Mouse (Mus musculus) MEL-GATA-1-ER (cell line): ENCODE data around the gene Mbtd1.

Experiments
- DNase-seq: peaks from one replicate; pipeline ENCODE4 v3.0.0-alpha.2; 2012; ENCODE audit warnings: low read depth; ENCODE audit errors: extremely low read depth

Mbtd1 gene

DNA sequence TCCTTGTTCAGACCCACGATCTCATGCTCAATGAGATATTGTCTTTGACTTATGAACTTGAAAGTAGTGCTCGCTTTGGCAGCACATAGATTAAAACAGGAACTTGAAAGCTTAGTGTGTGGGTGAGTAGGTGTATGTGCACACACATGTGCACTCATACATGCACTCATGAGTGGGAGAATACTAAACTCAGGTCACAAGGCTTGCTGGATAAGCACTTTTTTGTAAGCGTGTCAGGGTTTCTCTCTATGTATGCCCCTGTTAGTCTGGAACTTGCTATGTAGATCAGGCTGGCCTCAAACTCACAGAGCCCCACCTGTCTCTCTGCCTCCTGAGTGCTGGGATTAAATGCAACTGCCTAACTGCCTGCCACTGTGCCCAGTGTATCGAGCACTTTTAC, 101.4 kb downstream of the Mbtd1 start:
- no peak for DNase-seq

DNA sequence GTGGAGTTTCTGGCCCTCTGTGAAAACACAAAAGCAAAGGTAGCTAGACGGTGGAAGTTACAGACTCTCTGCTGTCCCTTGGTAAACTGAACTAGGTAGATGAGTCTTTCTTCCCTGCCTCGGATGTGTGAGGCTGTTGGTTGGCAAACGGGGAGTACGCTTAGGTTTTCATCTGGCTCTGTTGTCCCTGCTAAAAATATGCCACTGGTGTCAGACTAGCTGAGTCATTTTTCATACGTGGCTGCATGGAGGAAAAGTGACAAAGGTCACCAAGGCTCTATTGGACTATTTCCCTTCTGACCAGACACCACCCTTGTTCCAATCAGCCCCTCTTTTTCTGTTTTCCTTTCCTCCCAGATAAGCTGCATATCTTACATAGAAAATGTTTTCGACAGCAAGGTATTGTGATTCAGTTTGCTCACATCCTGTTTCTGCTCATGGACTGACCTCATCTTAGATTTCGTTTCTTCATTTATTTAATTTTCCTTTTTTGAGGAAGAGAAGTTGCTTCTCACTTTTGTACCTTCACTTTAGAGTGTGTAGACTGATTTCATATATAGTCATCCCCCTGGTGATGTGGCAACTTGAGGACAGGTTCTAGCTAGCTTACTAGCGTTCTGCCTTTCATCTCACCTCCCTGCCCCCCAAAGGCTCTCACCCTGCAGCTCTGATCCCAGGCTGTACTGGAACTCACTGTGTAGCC, 102.1 kb downstream of the Mbtd1 start:
- no peak for DNase-seq

DNA sequence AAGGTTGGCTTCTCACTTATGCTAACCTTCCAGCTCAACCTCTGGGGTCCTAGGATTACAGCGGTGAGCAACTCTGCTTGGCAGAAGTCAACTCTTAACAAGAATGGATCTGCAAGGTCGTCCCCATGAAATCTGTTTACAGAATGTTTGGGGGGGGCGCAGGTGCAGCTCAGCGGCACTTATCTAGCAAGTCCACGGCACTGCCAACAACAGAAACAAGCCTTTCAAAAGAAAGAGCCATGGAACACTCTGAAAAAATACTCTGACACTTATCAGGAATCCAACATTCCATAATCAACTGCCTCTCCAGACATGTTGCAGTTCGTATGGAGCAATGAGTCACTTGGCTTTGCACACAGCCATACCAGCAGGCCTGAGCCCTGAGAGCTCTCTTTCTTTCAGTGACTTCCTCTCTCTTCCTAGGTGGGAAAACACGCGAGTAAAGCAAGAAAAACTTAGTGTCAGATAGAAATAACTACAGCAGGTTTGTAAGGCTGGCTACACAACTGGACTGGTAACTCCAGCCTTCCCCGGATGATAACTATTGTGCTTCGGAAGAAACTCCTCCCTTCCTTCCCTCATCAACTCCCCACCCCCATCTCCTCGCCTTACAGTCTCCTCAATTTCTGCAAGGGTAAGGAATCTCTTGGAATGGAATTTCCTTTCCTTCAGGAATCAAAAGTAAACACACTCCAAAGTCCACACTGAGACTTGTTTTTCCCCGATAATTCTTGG, 102.8 kb downstream of the Mbtd1 start:
- DNase-seq: no peak

GRCm38 (mm10) chr11:93994531-93994930, 108.9 kb downstream of the Mbtd1 start:
- no peak for DNase-seq

GRCm38 (mm10) chr11:93995111-93995719, 109.6 kb downstream of the Mbtd1 start:
- peak; percentile 89 for DNase-seq

DNA sequence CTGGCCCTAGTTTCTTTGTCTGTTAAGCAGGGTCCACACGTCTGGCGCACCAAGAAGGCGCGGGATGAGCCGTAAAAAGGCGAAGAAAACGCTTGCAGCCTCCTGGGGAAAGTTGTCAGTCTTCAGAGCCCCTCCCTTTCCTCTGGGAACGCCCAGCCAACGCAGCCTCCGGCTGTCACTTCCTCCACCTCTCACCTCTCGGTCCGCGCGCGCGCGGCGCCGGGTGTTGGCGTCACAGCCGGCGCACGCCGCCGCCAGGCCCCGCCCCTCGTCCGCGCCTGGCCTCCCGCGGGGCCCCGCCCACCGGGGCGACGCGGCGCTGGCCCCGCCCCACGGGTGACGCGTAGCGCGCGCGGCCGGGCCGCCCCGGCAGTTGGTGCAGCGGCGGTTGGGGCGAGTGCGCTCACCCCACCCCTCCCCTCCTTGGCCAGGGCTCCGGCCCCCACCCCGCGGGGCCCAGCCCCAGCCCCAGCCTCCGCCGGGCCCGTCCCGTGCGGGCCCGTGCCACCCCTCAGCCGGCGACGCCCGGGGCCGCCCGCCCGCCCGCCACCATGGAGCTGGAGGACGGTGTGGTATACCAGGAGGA, 110.2 kb downstream of the Mbtd1 start, which contains the start of gene Spag9:
Gene Spag9 (plus strand): TSS at position 372 of the 586 bp plus-strand sequence.
- DNase-seq: peak; percentile 83
